Mouse (Mus musculus) cerebellum, adult 8-10 months (tissue): ENCODE data around the gene Akt2.
"Not testable (repeated sequence)": the region's sequence is repeated elsewhere in the genome, so short reads cannot be mapped to it uniquely, and the experiment has no call there.

ENCODE experiments used
- DNase-seq: peaks from one replicate; pipeline ENCODE4 v3.0.0; 2022

Akt2 gene

GRCm38 (mm10) chr7:27621028-27621427 lies 29.7 kb downstream of the Akt2 start:
- DNase-seq: peak; percentile 45

GRCm38 (mm10) chr7:27622234-27622633 lies 30.9 kb downstream of the Akt2 start:
- DNase-seq: no peak

GRCm38 (mm10) chr7:27624967-27625366 lies 33.6 kb downstream of the Akt2 start:
- no peak for DNase-seq

GRCm38 (mm10) chr7:27627707-27628106 lies 36.4 kb downstream of the Akt2 start:
- no peak for DNase-seq

GRCm38 (mm10) chr7:27628190-27628589 lies 36.8 kb downstream of the Akt2 start:
- peak; percentile 46 for DNase-seq

GRCm38 (mm10) chr7:27628816-27629215 lies 37.5 kb downstream of the Akt2 start:
- not testable (repeated sequence) for DNase-seq

GRCm38 (mm10) chr7:27631439-27631838 lies 40.1 kb downstream of the Akt2 start:
- peak; percentile 52 for DNase-seq

- DNase-seq: peak; percentile 66
Observed at GRCm38 (mm10) chr7:27633166-27633565, 41.8 kb downstream of the Akt2 start.

- DNase-seq: no peak
Observed at GRCm38 (mm10) chr7:27634691-27635090, 43.3 kb downstream of the Akt2 start.

- not testable (repeated sequence) for DNase-seq
Observed at GRCm38 (mm10) chr7:27635094-27635493, 43.7 kb downstream of the Akt2 start.

- no peak for DNase-seq
Observed at GRCm38 (mm10) chr7:27644471-27644870, 53.1 kb downstream of the Akt2 start.

GRCm38 (mm10) chr7:27646516-27646915 lies 55.2 kb downstream of the Akt2 start:
- DNase-seq: no peak

- DNase-seq: no peak
Observed at GRCm38 (mm10) chr7:27647281-27648002, 56.1 kb downstream of the Akt2 start.

GRCm38 (mm10) chr7:27649723-27650122 lies 58.4 kb downstream of the Akt2 start:
- DNase-seq: no peak

- peak; percentile 78 for DNase-seq
Observed at GRCm38 (mm10) chr7:27650949-27651348, 59.6 kb downstream of the Akt2 start.

GRCm38 (mm10) chr7:27653681-27654437 lies 62.5 kb downstream of the Akt2 start, which contains the start of gene Ttc9b:
TSS of gene Ttc9b (plus strand) at chr7:27653915.
- DNase-seq: peak; percentile 83

- no peak for DNase-seq
Observed at GRCm38 (mm10) chr7:27654607-27655276, 63.4 kb downstream of the Akt2 start.

GRCm38 (mm10) chr7:27655545-27655944 lies 64.2 kb downstream of the Akt2 start:
- DNase-seq: no peak

- no peak for DNase-seq
Observed at GRCm38 (mm10) chr7:27656600-27656999, 65.2 kb downstream of the Akt2 start.

- no peak for DNase-seq
Observed at GRCm38 (mm10) chr7:27657824-27658395, 66.6 kb downstream of the Akt2 start.

GRCm38 (mm10) chr7:27658712-27659663 lies 67.6 kb downstream of the Akt2 start:
- DNase-seq: no peak

GRCm38 (mm10) chr7:27662038-27662437 lies 70.7 kb downstream of the Akt2 start:
- DNase-seq: no peak
